ENCODE assay signal across 36 mouse cellular contexts in genomic region chr16:43390387-43390786, GRCm38 (mm10).
"Had no signal": no experiment of that assay in that cellular context is flagged by ENCODE, and none has a peak within 500 bp of the region (broad histone marks: within the 10 kb centered on the region; RNA-seq: fewer than 3 reads in every experiment).

No protein-coding gene starts in this region.

- H3K27ac ChIP-seq: heart, embryonic 10.5 days; heart, embryonic 13.5 days; heart, embryonic 15.5 days; hindbrain, embryonic 10.5 days; hindbrain, embryonic 12.5 days; hindbrain, embryonic 13.5 days; hindbrain, embryonic 14.5 days; hindbrain, embryonic 15.5 days; hindbrain, postnatal 0 days; intestine, embryonic 15.5 days; kidney, embryonic 15.5 days; kidney, postnatal 0 days; layer of hippocampus, adult 2 months; left cerebral cortex, adult 2 months had no signal

- H3K4me1 ChIP-seq: hindbrain, embryonic 12.5 days; hindbrain, embryonic 13.5 days; hindbrain, embryonic 15.5 days; intestine, embryonic 15.5 days had no signal

- H3K4me2 ChIP-seq: heart, embryonic 11.5 days; heart, embryonic 12.5 days; heart, embryonic 13.5 days; heart, embryonic 15.5 days; hindbrain, embryonic 12.5 days; hindbrain, embryonic 13.5 days; hindbrain, embryonic 14.5 days; hindbrain, embryonic 15.5 days; intestine, embryonic 15.5 days; kidney, embryonic 15.5 days had no signal

- H3K27me3 ChIP-seq: heart, embryonic 12.5 days; heart, embryonic 13.5 days; heart, embryonic 15.5 days; hindbrain, embryonic 12.5 days; hindbrain, embryonic 13.5 days; hindbrain, embryonic 15.5 days; intestine, embryonic 15.5 days; kidney, embryonic 15.5 days had no signal

- H3K9me3 ChIP-seq: heart, embryonic 10.5 days; heart, embryonic 12.5 days; heart, embryonic 13.5 days; heart, embryonic 15.5 days; hindbrain, embryonic 10.5 days; hindbrain, embryonic 12.5 days; hindbrain, embryonic 13.5 days; hindbrain, embryonic 15.5 days; intestine, embryonic 15.5 days; kidney, embryonic 15.5 days had no signal

- H3K4me3 ChIP-seq: heart, embryonic 10.5 days; heart, embryonic 12.5 days; heart, embryonic 13.5 days; heart, embryonic 15.5 days; hindbrain, embryonic 10.5 days; hindbrain, embryonic 12.5 days; hindbrain, embryonic 13.5 days; hindbrain, embryonic 15.5 days; intestine, embryonic 15.5 days; kidney, embryonic 15.5 days; layer of hippocampus, adult 2 months; left cerebral cortex, adult 2 months had no signal

- H3K36me3 ChIP-seq: heart, embryonic 10.5 days; heart, embryonic 12.5 days; heart, embryonic 13.5 days; heart, embryonic 15.5 days; hindbrain, embryonic 10.5 days; hindbrain, embryonic 12.5 days; hindbrain, embryonic 13.5 days; hindbrain, embryonic 15.5 days; intestine, embryonic 15.5 days; kidney, embryonic 15.5 days had no signal

- DNase-seq: heart, postnatal 10 days; heart, postnatal 14 days; heart, postnatal 36 days; heart, postnatal 4 days; kidney, adult 11 months; kidney, adult 18-20 months; kidney, adult 2 months; kidney, adult 8-10 months; kidney, adult 9 months; kidney, postnatal 10 days; kidney, postnatal 14 days; kidney, postnatal 25 days; kidney, postnatal 36 days; kidney, postnatal 4 days; layer of hippocampus, adult 9-11 months; layer of hippocampus, postnatal 36 days had no signal

- ATAC-seq: hindbrain, embryonic 16.5 days; hindbrain, postnatal 0 days; inflammation-experienced regulatory T-cells, adult 6 months; intestine, embryonic 15.5 days; intestine, embryonic 16.5 days; intestine, postnatal 0 days had no signal

- H3K9ac ChIP-seq: heart, embryonic 12.5 days; heart, embryonic 13.5 days; heart, embryonic 15.5 days; hindbrain, embryonic 12.5 days; hindbrain, embryonic 13.5 days; hindbrain, embryonic 14.5 days; hindbrain, embryonic 15.5 days; intestine, embryonic 15.5 days; kidney, embryonic 15.5 days had no signal
